Mouse (Mus musculus): ENCODE data around the gene Fbxl15. TPM values are rescaled to one million over a fixed set of nuclear protein-coding genes. Genes with fewer than 3 reads are reported as not detected.

Fbxl15 gene
- polyA plus RNA-seq, 1 experiment: 12.7 TPM

GRCm38 (mm10) chr19:46320076-46320785, 7.8 kb upstream of the Fbxl15 start:
- Histone ChIP-seq H3K4me1 (ENCODE audit: control insufficient read depth) (peaks cover 51% of the 10 kb centered on the region), H3K9me3 (ENCODE audit: control insufficient read depth, low read length) (peaks cover 19% of the 10 kb centered on the region), H3K36me3 (ENCODE audit: control insufficient read depth) (no peaks in the 10 kb centered on the region; the same call in 1 of the 2 replicates), H3K4me3 (replicated peaks) (no peak overlapping the region), H3K27me3 (ENCODE audit: control insufficient read depth) (peaks cover 95% of the 10 kb centered on the region)
- TF ChIP-seq GATA1 (IDR thresholded peaks at IDR 0.05; ENCODE audit: low read length) (no peak), TAL1 (IDR thresholded peaks at IDR 0.05; ENCODE audit: low read length) (no peak)

DNA sequence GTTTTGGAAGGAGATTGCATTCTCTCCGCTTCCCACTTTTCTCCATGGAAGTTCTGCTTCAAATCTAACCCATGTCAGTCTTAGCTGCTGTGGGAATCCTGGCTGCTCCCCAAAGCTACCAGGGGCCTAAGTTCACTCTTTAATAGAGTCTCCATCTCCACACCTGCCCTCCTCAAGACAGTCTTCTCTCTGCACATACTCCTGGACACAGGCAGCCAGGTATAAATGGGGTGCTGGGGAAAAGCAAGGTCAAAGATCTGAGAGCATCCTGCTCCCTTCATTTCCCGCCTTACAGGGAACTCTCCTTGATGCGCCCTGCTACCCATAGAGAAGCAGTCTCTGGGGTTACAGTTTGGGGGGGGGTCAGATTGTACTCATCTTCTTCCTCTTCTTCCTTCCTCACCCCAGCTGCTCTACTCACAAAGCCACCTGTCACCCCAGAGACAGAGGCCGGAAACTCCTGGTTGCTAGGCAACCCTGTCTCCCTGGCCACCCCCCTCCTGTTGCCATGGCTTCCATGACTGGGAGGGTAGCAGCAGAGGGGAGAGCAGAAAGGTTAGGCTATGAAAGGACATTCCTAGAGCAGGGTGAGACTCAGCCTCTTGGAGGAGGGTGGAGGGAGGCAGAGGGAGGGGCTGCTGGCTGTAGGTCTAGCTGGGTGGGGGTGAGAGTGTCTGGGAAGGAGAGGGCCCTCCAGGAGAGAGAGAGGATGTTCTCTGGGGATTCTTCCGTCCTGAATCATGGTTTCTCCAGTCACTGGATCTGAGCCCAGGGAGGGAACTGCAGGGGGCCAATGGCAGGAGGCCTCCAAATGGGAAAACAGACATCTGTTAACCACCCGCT, 6.7 kb upstream of the Fbxl15 start:
- Histone ChIP-seq H3K4me3 (replicated peaks) (no peak overlapping the region), H3K27me3 (ENCODE audit: control insufficient read depth) (peaks cover 100% of the 10 kb centered on the region), H3K36me3 (ENCODE audit: control insufficient read depth) (no peaks in the 10 kb centered on the region; the same call in 1 of the 2 replicates), H3K4me1 (ENCODE audit: control insufficient read depth) (peaks cover 48% of the 10 kb centered on the region), H3K9me3 (ENCODE audit: control insufficient read depth, low read length) (peaks cover 19% of the 10 kb centered on the region)
- TF ChIP-seq GATA1 (IDR thresholded peaks at IDR 0.05; ENCODE audit: low read length): no peak
- TF ChIP-seq TAL1 (IDR thresholded peaks at IDR 0.05; ENCODE audit: low read length): no peak

DNA sequence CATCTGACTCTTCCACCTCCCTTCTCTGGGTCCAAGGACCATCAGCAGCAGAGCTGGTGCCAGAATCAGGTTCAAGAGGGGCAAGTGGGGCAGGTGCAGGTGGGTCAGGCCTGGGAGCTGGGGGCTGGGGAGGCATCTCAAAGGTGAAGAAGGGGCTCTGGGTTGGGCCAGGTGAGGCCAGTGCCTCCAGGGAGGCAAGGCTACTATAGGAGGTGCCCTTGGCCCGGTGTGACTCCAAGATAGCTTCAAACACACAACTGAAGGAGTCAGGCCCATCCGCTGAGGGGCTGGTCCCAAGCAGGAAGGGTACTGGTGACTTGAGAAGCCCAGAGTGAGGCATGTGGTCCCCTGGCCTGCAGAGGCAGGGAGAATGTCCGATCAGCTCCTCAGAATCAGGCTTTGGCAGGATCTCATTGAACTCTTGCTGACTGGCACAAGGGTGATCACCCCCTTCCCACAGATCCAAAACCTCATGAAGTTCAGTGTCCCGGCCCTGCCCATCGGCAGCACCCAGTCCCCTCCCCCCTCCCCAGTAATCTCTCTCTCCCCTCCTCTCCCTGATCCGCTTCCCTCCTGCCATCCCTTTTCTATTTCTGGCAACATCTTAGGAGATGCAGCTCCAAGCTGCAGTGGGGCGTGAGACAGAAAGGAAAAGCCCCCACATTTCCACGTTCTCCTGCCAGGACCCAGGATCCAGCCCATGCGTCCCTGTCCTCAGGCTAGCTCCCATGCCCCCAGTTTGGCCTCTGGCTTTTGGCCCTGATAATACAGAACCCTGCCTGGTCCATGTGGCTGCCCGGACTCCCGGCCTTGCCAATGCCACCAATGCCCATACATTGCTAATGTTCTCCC, 5.6 kb upstream of the Fbxl15 start:
- Histone ChIP-seq H3K4me1 (ENCODE audit: control insufficient read depth) (peaks cover 48% of the 10 kb centered on the region), H3K27me3 (ENCODE audit: control insufficient read depth) (peaks cover 100% of the 10 kb centered on the region), H3K4me3 (replicated peaks) (no peak overlapping the region), H3K36me3 (ENCODE audit: control insufficient read depth) (no peaks in the 10 kb centered on the region), H3K9me3 (ENCODE audit: control insufficient read depth, low read length) (peaks cover 17% of the 10 kb centered on the region)
- TF ChIP-seq GATA1 (IDR thresholded peaks at IDR 0.05; ENCODE audit: low read length): no peak
- TF ChIP-seq TAL1 (IDR thresholded peaks at IDR 0.05; ENCODE audit: low read length): no peak

- TF ChIP-seq TAL1 (IDR thresholded peaks at IDR 0.05; ENCODE audit: low read length) (no peak), GATA1 (IDR thresholded peaks at IDR 0.05; ENCODE audit: low read length) (no peak)
- Histone ChIP-seq H3K9me3 (ENCODE audit: control insufficient read depth, low read length) (peaks cover 13% of the 10 kb centered on the region), H3K4me3 (replicated peaks) (no peak overlapping the region), H3K27me3 (ENCODE audit: control insufficient read depth) (peaks cover 97% of the 10 kb centered on the region), H3K4me1 (ENCODE audit: control insufficient read depth) (peaks cover 48% of the 10 kb centered on the region), H3K36me3 (ENCODE audit: control insufficient read depth) (no peaks in the 10 kb centered on the region)
Observed at GRCm38 (mm10) chr19:46322996-46323572, 4.9 kb upstream of the Fbxl15 start.

GRCm38 (mm10) chr19:46323716-46324115, 4.3 kb upstream of the Fbxl15 start:
- no peak for TF ChIP-seq TAL1 (IDR thresholded peaks at IDR 0.05; ENCODE audit: low read length)
- no peak for TF ChIP-seq GATA1 (IDR thresholded peaks at IDR 0.05; ENCODE audit: low read length)
- Histone ChIP-seq H3K27me3 (ENCODE audit: control insufficient read depth) (peaks cover 91% of the 10 kb centered on the region), H3K36me3 (ENCODE audit: control insufficient read depth) (no peaks in the 10 kb centered on the region), H3K4me1 (ENCODE audit: control insufficient read depth) (peaks cover 47% of the 10 kb centered on the region), H3K4me3 (replicated peaks) (no peak overlapping the region), H3K9me3 (ENCODE audit: control insufficient read depth, low read length) (peaks cover 8% of the 10 kb centered on the region; the same call in 1 of the 2 replicates)

- no peaks in the 10 kb centered on the region for H3K36me3 ChIP-seq (ENCODE audit: control insufficient read depth)
- no peak overlapping the region for H3K4me3 ChIP-seq (replicated peaks)
- peaks cover 48% of the 10 kb centered on the region for H3K4me1 ChIP-seq (ENCODE audit: control insufficient read depth)
- H3K9me3 ChIP-seq (ENCODE audit: control insufficient read depth, low read length): peaks cover 4% of the 10 kb centered on the region; the same call in 1 of the 2 replicates
- TF ChIP-seq TAL1 (IDR thresholded peaks at IDR 0.05; ENCODE audit: low read length) (no peak), GATA1 (IDR thresholded peaks at IDR 0.05; ENCODE audit: low read length) (no peak)
- peaks cover 91% of the 10 kb centered on the region for H3K27me3 ChIP-seq (ENCODE audit: control insufficient read depth)
Observed at GRCm38 (mm10) chr19:46324366-46324765, 3.6 kb upstream of the Fbxl15 start.

DNA sequence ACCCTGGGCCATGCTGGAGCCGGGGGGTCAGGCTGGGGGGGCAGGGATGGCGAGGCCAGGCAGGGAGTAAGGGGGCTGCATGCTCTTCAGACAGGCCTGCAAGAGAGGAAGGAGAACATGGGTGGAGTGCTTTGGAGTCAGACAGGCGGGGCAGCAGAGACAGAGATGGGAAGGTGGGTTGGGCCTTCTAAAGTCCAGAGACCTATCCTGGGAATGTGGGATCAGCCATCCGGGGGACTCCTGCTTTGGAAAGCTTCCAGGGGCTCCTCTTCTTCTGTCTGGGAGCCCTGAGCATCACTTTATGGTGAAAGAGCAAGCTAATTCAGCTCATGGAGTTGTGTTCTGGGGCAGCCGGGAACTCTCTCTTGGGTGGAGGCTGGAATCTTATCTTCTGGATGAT, 3.1 kb upstream of the Fbxl15 start:
- Histone ChIP-seq H3K4me1 (ENCODE audit: control insufficient read depth) (peaks cover 50% of the 10 kb centered on the region), H3K36me3 (ENCODE audit: control insufficient read depth) (no peaks in the 10 kb centered on the region), H3K4me3 (replicated peaks) (no peak overlapping the region), H3K27me3 (ENCODE audit: control insufficient read depth) (peaks cover 86% of the 10 kb centered on the region), H3K9me3 (ENCODE audit: control insufficient read depth, low read length) (peaks cover 3% of the 10 kb centered on the region; the same call in 1 of the 2 replicates)
- TF ChIP-seq TAL1 (IDR thresholded peaks at IDR 0.05; ENCODE audit: low read length) (no peak), GATA1 (IDR thresholded peaks at IDR 0.05; ENCODE audit: low read length) (no peak)

- Histone ChIP-seq H3K4me1 (ENCODE audit: control insufficient read depth) (peaks cover 52% of the 10 kb centered on the region), H3K27me3 (ENCODE audit: control insufficient read depth) (peaks cover 74% of the 10 kb centered on the region), H3K36me3 (ENCODE audit: control insufficient read depth) (peaks cover 12% of the 10 kb centered on the region), H3K4me3 (replicated peaks) (no peak overlapping the region), H3K9me3 (ENCODE audit: control insufficient read depth, low read length) (no peaks in the 10 kb centered on the region)
- TF ChIP-seq GATA1 (IDR thresholded peaks at IDR 0.05; ENCODE audit: low read length): no peak
- no peak for TF ChIP-seq TAL1 (IDR thresholded peaks at IDR 0.05; ENCODE audit: low read length)
Observed at GRCm38 (mm10) chr19:46326019-46326755, 1.8 kb upstream of the Fbxl15 start.

Measured in erythroblast, embryonic 14.5 days (primary cell).